Mouse (Mus musculus) gastrocnemius, postnatal 4 days (tissue): ENCODE data around the gene Noto. TPM values are rescaled to one million over a fixed set of nuclear protein-coding genes. Genes with fewer than 3 reads are reported as not detected.
A peak's percentile ranks its signal among the peaks of the same experiment; 100 is the strongest.
"Not testable (repeated sequence)": the region's sequence is repeated elsewhere in the genome, so short reads cannot be mapped to it uniquely, and the experiment has no call there.

Experiments used
- DNase-seq, 2 experiments: peaks; one replicate each; pipeline ENCODE4 v3.0.0; 2021 to 2022; ENCODE audit warnings: low spot score in 2 of 2, mixed read lengths in 2 of 2
- total RNA-seq, 2 experiments: library from RNA; stranded (reverse); gene quantifications; 2 replicates each; pipeline ENCODE4 v1.2.3; 2021

The Noto gene
- total RNA-seq, 2 experiments from 2014 or later, result not detected

- DNase-seq, result no peak
Observed at GRCm38 (mm10) chr6:85431274-85431841, 7.7 kb downstream of the Noto start.

GRCm38 (mm10) chr6:85431842-85432431 is 8.3 kb downstream of the Noto start, which contains the start of gene Smyd5:
Gene Smyd5, plus strand, starts transcription at chr6:85431989.
- peak; percentile 76 to 87 for DNase-seq

DNA sequence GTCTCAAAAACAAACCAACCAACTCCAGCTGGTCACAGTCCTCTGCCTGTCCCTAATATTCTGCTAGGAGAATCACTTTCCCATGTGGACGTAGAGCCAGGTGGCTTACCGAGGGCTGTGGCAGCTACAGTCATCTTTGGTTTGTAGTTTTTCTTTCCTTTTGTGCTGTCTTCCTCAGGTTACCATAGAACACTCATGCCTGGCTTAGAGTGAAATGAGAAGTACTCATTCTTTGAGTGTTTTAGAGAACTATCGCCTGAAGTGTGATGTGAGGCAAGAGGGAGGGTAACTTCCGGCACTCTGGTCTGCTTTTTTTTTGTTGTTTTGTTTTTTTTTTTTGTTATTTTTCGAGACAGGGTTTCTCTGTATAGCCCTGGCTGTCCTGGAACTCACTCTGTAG is 10.2 kb downstream of the Noto start:
- DNase-seq, result no peak

GRCm38 (mm10) chr6:85436204-85436603 is 12.5 kb downstream of the Noto start:
- DNase-seq, result no peak

- DNase-seq, result no peak
Observed at GRCm38 (mm10) chr6:85436631-85437030, 12.9 kb downstream of the Noto start.

DNA sequence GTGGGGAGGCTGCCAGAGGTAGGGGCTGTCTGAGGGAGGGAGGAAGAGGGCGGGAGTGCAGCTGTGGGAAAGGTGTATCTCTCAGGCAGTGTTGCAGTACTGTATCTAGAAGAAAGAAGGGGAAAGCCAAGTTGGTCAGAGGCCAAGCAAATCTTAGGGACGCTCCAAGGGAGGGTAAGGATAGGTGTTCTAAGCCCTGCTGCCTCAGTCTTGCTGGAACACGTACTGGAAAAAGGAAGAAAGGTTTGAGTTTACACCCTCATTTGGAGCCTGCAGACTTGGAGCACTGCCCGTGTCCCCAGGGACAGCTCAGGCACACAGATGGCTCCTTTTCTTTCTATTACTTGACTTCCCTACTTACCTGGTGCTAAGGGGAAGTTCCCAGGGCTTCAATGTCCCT is 17.5 kb downstream of the Noto start:
- no peak for DNase-seq

GRCm38 (mm10) chr6:85443488-85444233 is 20.0 kb downstream of the Noto start:
- DNase-seq, result no peak

DNA sequence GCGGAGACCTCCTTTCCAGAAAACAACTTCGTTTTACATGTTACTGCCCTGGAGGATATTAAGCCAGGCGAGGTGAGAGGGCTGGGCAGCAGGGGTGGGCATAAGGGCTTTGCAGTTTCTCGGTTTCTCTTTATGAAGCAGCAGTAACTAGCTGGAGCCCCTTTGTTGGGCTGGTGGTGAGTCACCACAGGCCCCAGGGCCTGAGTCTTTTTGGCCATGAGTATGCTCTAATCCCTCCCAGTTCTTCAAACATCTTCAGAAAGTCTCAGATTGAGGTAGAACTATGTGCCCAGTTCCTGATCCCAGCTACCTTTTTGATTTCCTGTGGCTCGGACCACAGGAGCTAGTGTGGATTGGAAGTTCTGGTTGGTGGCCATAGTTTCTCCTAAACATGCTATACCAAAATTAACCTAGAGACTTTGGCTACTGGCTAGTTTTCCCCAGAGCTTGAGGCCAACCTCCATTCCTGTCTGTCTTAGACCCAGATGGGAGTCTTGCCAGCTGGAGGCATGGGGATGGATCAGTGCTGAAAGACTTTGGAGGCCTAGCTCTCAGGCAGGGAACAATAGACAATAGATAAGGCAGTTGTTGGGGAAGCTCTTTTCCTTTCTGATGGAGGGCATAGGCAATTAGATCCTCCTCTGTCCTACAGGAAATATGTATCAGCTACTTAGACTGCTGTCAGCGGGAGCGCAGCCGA is 20.7 kb downstream of the Noto start:
- no peak for DNase-seq

DNA sequence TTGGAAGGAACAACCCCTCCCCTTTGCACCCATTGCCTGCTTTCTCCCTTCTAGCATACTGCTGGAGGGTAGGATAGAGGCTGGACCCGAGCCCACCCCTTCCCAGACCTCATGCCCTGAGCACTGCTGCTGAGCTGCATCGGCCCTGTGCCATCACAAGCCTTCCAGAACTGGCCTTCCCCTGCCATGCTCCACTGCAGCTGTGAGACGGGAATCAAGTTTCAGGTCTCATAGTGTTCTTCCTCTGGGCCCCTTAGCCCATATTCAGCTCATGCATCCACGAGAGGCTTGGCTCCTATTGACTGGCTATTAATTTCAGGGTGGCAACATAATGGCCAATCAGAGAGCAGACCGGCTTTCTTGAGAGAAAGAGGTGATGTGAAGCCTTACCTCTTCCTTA is 21.6 kb downstream of the Noto start:
- no peak for DNase-seq

GRCm38 (mm10) chr6:85447351-85447750 is 23.7 kb downstream of the Noto start:
- DNase-seq, result no peak

DNA sequence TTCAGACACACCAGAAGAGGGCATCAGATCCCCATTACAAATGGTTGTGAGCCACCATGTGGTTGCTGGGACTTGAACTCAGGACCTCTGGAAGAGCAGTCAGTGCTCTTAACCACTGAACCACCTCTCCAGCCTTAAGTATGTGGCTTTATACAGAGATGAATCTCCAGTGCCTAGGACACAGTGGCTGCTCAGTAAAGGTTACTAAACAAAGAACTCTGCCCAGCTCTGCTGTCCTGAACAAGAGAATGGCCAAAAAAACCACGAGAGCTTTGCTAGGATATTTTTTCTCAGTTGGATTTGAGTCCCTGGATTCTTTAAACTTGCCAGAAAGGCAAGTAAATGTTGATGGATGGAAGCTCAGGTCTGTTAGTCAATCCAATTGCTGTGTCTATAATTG is 26.5 kb downstream of the Noto start:
- DNase-seq, result not testable (repeated sequence)

DNA sequence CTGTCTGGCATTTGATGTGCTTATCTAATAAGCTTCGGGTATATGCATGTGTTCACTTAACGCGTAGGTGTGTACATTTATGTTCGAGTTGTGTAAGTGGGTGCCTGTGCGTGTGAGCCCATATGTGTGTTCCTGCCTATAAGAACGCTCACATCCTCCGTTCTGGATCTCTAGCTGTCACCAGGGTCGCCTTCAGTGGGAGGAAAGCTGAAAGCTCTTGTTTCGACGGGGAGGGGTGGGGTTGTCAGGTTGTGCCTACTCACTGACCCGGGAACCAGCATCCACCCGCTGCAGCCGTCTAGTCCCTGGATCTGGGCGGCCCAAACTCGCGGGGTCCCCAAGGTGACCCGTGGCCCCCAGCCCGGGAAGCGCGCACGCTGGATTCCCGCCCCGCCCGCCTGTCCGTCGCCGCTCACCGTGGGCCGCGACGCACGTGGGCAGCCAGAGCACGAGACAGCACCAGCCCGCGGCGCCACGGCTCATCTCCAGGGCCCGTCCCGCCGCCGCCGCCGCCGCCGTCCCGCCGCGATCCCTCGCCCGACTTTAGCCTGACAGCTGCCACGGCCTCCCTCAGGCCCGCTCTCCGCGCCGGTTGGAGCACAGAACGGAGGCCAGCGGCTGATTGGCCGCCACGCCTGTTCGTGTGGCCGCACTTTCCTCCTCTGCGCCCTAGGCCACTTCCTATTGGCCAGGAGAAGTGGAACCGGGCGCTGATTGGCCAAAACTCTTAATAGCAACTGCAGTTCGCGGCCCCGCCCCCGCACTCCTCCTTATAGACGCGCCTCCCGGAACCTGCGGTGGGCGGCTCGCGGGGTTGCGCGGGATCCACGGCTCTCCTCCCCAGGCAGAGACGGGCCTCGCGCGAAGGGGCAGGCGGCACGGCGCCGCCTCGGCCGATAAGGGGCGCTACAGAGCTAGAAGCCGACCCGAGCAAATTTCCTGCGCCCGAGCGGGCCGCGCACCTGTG is 27.3 kb downstream of the Noto start, which contains the start of gene Cct7:
Gene Cct7 (plus strand): TSS at position 818 of the 967 bp plus-strand sequence.
- DNase-seq, result peak; percentile 97 to 100

- DNase-seq, result peak; percentile 89 to 97
Observed at GRCm38 (mm10) chr6:85451664-85452410, 28.2 kb downstream of the Noto start, which contains the start of gene Pradc1. Gene Pradc1, minus strand, starts transcription at chr6:85451970.

- DNase-seq, result no peak
Observed at GRCm38 (mm10) chr6:85452411-85452665, 28.7 kb downstream of the Noto start.

DNA sequence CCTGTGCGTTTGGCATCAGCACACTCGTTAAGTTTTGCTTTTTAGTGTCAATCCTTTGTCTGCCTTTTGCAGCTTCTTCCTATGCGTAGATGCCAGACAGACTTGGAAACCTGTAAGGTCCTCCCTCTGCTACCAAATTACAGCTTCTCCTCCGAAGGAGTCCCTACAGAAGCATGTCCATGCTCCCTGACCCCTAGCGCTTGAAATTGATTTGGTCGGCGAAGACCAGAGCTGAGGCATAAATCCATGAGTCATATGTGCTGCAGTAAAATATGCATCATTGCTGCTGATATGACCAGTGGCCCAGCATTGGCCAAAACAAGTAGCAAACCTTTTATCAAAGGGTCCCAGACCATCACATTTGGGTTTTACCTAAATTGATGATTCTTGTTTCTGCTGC is 29.1 kb downstream of the Noto start:
- DNase-seq, result no peak

- no peak for DNase-seq
Observed at GRCm38 (mm10) chr6:85459621-85460020, 35.9 kb downstream of the Noto start.

DNA sequence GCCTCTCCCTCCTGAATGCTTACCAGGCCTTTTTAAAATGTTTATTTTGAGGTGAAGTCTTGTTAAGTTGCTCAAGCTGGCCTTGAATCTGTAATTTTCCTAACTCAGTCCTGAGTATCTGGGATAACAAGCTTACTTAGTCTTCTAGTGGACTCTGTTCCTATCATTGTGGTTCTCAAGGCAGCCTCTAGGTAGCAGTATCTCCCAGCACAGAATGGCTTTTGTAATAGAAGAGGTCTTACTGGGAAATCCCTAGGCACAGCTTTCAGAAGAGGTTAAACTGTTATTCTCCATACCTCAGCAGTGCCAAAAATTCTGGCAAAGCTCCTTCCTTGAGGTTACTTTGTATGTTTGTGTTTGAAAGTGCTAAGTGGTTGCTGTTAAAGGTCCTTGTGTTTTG is 41.7 kb downstream of the Noto start:
- DNase-seq, result no peak

- no peak for DNase-seq
Observed at GRCm38 (mm10) chr6:85469660-85470430, 46.2 kb downstream of the Noto start.

DNA sequence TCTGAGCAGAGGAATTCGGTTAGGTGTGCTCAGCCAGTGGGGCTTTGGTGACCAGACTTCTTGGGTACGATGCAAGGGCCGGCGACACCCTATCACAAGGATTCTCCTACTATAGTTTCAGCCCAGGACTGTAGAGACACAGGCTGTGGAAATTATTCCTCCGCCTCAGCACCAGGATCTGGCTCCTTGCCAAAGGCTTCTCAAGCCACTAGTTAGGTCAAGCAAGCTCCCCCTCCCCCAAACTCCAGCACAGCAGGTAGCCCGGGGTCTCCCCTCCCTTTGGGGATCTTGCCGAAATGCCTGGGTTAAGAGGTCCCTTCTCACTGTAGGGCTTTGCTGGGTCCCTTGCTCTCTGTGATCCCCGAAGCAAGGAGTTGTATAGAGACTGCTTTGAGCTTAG is 48.3 kb downstream of the Noto start:
- DNase-seq, result no peak
